Mouse (Mus musculus): ENCODE data around the gene Elovl7.

Gene Elovl7

DNA sequence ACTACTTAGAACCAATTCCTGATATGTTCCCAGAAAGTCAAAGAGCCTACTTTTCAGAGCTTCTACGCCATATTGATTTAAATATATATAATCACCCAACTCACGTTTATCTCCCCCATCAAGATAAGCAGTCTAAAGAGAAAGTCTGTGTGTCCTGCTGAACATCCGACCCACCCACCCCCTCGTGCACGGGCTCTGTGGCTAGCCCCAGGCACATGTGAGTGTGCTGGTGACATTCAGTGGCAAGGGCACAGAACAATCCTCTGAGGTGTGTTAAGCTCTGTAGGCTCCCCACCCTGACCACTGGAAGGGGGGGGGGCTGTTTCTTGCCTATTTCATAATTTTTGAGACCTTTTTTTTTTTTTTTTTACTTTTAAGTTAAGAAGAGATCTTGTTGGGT, 84.0 kb downstream of the Elovl7 start:
- in situ Hi-C loops (cut with MboI; ENCODE audit: unreplicated experiment in 2 of 2) = no loop called here

DNA sequence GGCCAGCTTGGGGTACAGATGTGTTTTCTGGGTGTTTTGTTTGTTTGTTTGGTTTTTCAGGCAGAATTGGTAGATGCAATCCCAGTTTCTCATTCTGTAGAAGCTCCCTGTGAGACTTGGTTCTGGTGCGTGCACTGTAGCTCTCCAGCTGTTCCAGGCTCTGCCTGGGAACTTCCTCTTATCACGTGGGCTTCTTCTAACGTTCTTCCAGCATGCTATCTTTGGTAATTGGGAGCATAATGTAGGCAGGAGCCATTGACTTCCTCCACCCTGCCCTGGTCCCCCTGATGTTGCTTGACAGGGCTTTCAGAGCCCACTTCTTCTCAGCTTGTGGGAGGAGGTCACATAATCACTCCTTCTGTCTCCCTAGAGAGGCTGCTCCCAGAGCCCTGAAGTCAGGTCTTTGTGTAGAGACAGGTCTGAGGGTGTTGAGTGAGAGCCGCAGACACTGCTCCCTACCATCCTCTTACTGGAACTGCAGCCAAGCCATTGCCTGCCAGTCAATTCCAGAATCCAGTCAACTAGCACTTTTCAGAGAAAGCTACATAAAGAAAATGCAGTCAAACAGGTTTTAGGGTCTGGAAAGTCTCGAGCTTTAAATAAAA, 86.2 kb downstream of the Elovl7 start:
- in situ Hi-C loops (cut with MboI; ENCODE audit: unreplicated experiment in 2 of 2) = no loop called here

DNA sequence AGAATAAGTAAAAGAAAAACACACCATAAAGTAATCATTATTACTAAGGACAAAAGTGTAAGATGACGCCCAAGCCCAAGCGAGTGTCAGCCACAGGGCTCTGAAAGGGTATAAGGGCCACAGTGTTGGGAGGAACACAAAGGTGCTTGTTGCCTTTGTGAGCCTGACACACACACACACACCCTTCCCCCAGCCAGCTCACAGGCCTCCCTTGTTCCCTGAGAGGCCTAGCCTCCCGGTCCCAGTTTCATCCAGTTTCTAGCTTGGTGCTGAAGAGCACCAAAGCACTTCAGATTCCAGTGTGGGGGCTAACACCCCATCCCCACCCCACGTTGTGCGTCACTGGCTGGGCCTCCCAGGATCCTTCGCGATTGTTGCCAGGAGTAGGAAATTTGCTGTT, 87.2 kb downstream of the Elovl7 start:
- in situ Hi-C loops (cut with MboI; ENCODE audit: unreplicated experiment in 2 of 2) = no loop called here

DNA sequence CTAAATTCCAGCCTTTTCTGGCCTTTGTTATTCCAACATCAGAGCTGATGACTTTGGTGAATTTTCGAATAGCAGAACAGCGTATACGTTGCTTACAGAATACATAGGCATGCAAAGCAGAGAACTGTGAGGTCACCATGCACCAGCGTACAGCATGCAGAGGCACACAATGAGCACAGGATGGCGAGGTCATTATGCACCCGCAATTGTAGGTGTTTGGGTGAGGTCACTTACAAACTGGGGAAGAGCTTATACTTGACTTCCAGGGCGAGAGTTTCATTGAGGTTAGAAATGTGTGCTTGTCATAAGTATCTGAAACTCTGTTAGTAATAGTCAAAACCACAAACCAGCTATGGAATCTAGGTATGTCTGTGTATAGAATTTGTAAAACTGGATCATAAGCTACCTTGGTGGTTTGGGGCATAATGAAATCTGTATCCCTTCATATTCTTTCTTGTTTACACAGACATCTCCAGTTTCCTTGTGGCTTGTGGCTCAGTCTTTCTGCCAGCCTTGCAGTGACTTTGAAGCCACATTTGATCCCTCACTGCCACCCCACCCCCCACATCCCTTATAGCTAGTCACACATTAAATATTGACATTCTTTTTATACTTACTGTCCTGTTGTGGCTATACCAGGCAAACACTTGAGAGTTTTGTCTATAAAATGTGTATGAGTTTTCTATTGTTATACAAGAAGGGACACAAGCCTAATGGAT, 88.9 kb downstream of the Elovl7 start:
- in situ Hi-C loops (cut with MboI; ENCODE audit: unreplicated experiment in 2 of 2) = no loop called here

DNA sequence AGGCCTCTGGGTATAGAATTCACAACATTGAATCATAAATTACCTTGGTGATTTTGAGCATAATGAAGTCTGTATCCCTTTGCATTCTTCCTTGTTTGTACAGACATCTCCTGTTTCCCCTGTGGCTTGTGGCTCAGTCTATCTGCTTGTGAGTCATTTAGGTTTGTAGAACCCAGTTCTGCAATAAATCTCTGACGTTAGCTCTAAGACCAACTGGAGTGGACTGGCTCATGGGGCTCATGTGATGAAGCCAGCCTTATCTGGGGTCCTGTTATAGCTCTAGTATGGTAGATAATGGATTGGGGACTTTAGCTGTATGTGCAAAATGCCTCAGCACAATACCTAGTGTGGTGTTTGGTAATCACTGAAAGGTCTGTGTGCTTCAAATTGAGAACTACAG, 89.6 kb downstream of the Elovl7 start:
- in situ Hi-C loops (cut with MboI; ENCODE audit: unreplicated experiment in 2 of 2) = no loop called here

DNA sequence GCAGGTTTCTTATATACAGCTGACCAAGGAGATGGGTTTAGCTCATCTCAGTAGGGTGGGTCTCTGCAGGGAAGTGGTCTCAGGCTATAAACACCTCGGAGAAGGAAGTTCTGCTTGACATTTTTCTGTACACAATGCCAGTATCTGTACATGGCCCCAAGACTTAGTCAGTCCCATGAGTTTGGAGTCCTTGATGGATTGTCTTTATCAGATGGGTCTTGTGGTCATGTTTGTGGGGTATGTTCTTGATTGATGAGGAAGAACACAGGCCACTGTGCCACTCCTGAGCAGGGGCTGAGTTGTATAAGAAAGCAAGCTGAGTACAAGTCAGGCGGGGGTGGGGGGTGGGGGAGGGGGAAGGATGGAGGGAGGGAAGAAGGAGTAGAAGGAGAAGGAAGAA, 90.5 kb downstream of the Elovl7 start:
- in situ Hi-C loops (cut with MboI; ENCODE audit: unreplicated experiment in 2 of 2) = no loop called here

DNA sequence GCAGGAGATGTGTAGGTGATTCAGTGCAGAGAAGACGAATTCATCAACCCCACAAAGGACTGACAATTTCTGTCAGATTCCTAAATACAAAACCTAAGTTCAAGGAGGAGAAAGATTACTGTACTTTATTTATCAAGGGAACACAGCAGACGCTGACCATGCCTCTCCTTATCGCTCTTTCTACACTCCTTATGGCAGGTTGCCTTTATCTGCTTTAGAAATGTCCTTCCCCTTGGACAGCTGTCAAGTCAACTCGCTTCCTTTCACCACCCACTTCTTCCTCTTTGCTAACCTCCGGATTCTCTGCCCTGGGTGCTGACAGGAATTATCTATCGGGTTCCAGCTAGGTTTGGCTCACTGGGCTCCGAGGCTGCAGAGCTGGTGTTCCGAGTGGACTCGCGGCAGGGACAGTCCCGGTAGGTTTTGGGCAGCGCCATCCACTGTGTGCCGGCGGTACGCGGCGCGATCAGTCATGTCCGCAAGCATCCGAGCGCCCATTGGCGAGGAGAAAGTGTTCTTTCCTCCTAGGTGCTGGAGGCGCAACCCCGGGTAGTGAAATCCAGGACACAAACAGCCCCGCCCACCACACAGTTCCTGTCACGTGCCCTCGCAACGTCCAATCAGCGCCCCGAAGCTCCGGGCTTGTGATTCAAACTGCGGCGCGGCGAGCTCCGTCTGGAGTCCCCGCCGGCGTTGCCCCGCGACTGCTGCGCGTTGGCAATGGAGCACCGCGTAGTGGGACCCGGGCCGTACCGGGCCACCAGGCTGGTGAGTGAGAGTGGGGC, 101.7 kb downstream of the Elovl7 start, which contains the start of gene Depdc1b:
Gene Depdc1b (plus strand): TSS at position 631 of the 785 bp plus-strand sequence.
- in situ Hi-C loops (cut with MboI; ENCODE audit: unreplicated experiment in 2 of 2) = loop anchor here in 1 of 2 experiments (10.0 kb wide), 1 partner anchor 1201 kb away; no protein-coding TSS in a partner anchor

DNA sequence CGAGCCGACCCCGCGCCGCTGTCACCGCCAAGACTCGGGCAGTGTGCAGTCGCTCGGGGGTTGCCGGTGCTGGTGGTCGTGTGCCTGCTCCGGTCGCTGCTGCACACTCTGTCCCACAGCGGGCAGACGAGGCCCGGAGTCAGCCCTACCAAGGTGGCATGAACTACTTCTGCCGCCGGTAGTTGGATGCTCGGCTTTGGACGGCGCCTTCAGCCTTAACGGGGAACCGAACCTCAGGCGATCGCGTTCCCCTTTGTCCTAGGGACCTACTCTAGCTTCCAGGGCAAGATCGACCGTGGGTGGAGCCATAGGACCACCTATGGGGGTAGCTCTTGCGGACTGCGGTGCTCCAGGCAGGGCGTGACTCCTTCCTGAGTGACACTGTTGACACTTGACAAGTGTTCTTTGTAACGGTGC, 102.3 kb downstream of the Elovl7 start:
- in situ Hi-C loops (cut with MboI; ENCODE audit: unreplicated experiment in 2 of 2) = loop anchor here in 1 of 2 experiments (10.0 kb wide), 1 partner anchor 1202 kb away; no protein-coding TSS in a partner anchor

DNA sequence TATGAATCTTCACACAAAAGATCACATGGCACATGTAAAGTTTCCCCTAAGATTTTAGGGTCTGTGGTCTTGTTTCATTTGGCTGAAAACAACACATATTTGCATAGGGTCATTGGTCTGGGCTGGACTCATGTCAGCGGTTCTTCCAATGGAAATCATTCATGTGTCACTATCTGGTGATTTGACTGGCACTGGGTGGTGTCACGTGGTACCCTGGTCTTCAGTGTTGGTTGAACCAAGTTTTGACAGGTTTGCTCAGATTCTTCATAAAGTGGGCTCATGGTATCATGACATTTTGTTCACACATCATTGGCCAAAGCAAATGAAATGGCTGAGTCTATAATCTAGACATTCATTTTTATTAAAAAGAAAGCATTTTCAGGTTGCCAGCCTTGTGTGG, 103.2 kb downstream of the Elovl7 start:
- in situ Hi-C loops (cut with MboI; ENCODE audit: unreplicated experiment in 2 of 2) = loop anchor here in 1 of 2 experiments (10.0 kb wide), 1 partner anchor 1203 kb away; no protein-coding TSS in a partner anchor

DNA sequence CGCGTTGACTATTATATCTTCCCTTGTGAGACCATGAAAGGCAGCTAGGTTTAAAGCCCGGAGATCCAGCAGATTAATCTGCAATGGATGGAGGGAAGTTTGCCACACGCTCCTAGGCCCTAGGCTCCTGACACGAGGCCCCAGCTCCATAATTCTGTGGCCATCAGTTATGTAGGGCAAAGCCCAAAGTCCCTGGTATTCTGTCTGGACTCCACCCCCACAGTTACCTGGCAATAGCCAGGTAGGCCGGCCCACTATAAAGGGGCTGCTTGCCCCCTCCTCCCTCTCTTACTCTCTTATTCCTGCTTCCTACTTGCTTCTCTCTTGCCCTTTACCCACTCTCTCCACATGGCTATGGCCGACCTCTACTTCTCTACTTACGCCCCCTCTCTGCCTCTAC, 104.8 kb downstream of the Elovl7 start:
- in situ Hi-C loops (cut with MboI; ENCODE audit: unreplicated experiment in 2 of 2) = loop anchor here in 1 of 2 experiments (10.0 kb wide), 1 partner anchor 1204 kb away; no protein-coding TSS in a partner anchor

DNA sequence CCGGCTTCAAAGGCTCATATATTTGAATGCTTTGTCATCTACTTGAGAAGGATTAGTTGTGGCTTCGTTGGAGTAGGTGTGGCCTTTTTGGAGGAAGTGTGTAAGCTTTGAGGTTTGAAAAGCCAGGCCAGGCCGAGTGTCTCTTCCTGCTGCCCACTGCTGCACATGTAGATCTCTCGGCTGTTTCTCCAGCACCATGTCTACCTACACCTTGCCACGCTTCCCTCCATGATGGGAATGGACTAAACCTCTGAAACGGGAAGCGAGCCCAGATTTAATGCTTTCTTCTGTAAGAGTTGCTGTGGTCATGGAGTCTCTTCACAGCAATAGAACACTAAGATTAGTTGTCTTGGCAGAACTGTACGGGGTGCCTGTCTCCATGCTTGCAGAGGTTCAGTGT, 106.0 kb downstream of the Elovl7 start:
- in situ Hi-C loops (cut with MboI; ENCODE audit: unreplicated experiment in 2 of 2) = no loop called here

DNA sequence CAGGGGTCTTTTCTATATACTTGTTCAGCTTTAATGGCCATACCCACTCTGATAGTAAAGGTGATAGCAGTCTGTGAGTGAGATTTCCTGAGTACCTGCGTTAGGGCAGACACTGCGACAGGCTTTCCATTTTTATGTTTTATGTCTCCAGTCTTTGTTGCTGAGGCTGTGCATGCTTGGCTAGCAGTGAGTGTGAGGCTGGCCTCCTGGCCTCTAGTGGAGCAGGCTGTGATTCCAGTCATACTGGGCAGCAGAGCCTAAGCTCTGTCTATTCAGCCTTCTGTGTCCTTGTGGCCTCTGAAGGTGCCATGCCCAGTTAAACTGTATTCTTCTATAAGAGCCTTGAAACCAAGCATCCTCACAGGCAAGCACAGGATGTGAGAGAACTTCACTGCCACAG, 108.3 kb downstream of the Elovl7 start:
- in situ Hi-C loops (cut with MboI; ENCODE audit: unreplicated experiment in 2 of 2) = no loop called here

DNA sequence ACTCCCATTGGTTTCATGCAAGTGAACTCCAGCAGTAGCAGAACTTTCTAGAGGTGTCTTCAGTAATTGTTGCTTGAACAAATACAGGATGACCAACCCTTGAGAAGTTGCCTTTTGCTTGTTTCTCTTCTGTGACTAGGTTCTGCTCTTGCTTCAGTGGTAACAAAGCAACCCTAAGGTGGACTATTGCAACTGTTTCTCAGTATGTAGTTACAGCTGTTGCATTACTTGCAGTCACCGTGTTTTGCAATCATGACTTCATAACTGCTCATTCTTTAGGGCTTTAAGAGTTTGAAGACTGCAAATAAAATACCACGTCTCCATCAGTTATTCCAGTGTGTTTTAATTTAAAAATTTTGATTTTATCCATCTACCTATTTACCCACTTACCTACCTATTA, 109.1 kb downstream of the Elovl7 start:
- in situ Hi-C loops (cut with MboI; ENCODE audit: unreplicated experiment in 2 of 2) = no loop called here

DNA sequence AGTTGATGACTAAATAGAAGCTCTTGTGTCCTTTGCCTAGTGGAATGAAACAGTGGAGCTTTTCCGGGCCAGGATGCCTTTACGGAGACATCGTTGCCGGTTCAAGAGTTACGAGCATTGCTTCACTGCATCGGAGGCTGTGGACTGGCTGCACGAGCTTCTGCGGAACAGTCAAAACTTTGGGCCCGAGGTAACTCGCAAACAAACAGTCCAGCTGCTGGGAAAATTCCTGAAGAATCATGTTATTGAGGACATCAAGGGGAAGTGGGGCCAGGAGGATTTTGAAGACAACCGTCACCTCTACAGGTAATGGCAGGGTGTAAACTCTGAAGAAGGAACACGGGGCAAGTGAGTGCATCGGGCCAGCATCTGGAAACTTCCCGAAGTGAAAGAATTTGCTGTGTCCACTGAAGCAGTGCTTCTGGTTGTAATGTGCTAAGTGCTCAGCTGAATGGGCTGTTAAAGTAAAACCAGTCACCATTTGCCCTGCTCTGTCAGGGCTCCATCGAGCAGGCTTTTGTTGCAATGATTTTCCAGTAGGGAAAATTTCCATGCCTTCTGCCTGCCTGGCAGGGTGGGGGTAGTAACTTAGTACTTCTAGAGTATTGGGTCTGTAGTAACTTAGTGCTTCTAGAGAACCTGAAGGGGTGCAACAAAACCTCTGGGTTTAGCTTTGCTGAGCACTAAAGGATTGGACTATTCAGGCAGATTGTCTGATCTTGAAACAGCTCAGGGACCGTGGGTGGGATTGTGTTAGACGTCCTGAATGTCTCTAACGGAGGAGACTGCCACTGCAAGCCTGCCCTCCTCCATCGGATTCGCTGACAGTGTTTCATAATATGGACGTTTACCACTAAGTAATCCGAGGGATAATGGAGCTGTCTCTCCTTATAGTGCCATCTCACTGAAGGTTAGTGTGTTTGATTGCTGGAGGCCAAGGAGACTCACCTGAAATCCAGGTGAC, 109.9 kb downstream of the Elovl7 start:
- in situ Hi-C loops (cut with MboI; ENCODE audit: unreplicated experiment in 2 of 2) = no loop called here

DNA sequence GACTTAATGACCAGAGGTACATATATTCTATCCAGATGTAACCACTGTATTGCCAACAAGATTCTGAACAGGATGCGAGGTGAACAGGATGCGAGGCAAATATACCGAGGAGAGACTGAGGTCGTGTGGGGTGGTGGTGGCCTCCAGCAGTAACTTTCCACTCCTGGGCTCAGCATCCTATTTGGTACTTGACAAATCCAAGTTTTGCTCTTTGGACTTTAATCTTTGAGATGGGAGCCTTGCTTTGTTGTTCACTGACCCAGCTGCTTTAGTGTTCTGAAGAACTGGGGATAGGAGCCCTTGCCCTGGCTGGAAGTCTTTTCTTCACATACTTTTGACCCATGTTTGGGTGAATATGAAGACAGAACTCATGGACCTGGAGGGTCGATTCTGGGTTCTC, 111.7 kb downstream of the Elovl7 start:
- in situ Hi-C loops (cut with MboI; ENCODE audit: unreplicated experiment in 2 of 2) = loop anchor here (5.0 to 25.0 kb wide), 4 partner anchors 134 to 1586 kb away; no protein-coding TSS in a partner anchor

DNA sequence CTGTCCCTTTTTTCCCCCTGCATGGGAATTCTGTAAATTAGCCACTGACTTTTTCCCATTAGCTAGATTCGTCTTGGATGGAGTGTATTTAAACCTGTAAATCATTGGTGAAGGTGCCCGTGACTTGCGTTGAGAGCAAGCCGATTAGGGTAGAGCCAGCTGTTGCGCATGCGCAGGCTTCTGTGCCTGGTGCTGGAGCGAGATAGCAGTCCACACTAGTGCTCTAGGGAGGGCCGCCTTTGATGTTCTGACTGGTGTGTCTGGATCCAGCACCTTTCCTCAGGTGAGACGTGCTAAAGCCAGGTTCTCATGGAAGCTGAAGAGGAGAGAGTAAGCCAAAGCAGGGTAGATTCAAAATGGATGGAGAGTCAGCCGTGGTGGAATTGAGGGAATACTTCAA, 112.1 kb downstream of the Elovl7 start:
- in situ Hi-C loops (cut with MboI; ENCODE audit: unreplicated experiment in 2 of 2) = loop anchor here (5.0 to 25.0 kb wide), 4 partner anchors 134 to 1586 kb away; no protein-coding TSS in a partner anchor

DNA sequence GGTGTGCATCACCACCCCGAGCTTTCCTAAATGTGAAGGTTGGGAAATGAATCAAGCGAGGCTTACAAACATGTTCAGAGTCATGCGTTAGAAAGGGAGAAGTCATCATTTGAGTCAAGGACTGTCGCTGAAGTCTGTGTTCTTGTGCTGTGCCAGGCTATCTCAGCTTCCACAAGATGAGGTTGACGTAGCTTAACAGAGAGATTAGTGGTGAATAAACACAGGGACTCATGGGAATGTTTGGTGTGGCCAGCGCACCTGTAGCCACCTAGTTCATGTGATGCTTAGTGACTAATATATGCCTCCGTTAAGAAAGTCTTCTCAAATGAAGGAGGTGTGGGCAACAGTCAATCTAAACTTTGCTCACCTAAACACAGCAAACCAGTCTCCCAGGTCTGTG, 112.8 kb downstream of the Elovl7 start:
- in situ Hi-C loops (cut with MboI; ENCODE audit: unreplicated experiment in 2 of 2) = loop anchor here (5.0 to 25.0 kb wide), 4 partner anchors 135 to 1585 kb away; no protein-coding TSS in a partner anchor

DNA sequence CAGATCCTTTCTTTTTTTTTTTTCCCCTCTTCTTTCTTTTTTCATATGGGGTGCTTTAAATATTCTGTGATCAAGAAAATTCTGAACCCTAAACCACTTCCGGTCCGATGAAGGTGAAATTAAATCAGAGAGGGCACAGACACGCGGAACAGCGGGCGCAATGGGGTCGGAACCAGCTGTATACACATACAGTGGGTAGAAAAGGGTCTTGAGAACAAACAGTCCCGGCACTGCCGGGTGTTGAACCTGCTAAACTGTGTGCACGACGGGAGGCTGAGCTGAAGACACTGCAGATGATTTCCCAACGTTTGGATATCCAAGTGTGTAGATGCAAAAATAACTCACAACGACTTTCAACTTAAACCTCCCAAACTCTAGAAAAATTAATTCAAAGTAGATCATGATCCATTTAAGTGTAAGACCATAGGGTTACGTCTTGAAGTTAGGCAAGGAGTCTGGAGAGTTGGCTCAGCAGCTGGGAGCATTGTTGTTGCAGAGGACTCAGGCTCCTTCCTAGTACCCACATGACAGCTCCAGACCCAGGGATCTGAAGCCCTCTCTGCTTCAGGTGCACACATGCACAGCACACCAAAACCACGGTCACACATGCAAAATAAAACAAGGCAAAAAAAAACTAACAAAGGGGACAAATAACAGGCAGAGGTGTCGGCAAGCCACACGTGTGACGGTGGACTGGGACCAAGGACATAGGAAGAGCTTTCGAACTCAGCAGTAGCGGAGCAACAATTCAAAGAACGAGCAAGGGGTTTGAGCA, 114.4 kb downstream of the Elovl7 start:
- in situ Hi-C loops (cut with MboI; ENCODE audit: unreplicated experiment in 2 of 2) = loop anchor here (5.0 to 25.0 kb wide), 4 partner anchors 136 to 1584 kb away; no protein-coding TSS in a partner anchor

DNA sequence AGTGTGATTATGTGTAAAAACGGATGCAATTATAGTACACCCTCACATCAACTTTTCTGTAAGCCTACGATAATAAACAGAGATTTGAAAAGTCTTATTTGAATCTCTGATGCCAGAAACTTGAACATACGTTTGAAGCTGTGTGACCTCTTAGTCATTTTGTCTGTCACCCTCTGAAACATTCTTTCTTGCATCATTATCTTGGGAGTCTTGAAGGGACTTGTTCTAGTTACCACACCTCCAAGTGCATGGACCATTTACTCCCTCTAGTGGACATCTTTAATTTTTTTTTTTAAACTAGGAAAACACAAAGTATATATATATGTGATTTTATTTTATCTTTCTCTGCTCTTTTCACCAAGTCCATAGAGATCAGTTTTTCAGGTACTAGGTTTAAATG, 115.5 kb downstream of the Elovl7 start:
- in situ Hi-C loops (cut with MboI; ENCODE audit: unreplicated experiment in 2 of 2) = loop anchor here (5.0 to 25.0 kb wide), 5 partner anchors 137 to 1583 kb away; no protein-coding TSS in a partner anchor
